Mouse (Mus musculus) retina, embryonic 14.5 days (tissue): ENCODE results near the gene Olfr1392.
"Not testable (repeated sequence)": the region's sequence is repeated elsewhere in the genome, so short reads cannot be mapped to it uniquely, and the experiment has no call there.

Experiments used
- DNase-seq: peaks from one replicate; pipeline ENCODE4 v3.0.0-alpha.2; 2015; ENCODE audit warnings: low spot score

The Olfr1392 gene

DNA sequence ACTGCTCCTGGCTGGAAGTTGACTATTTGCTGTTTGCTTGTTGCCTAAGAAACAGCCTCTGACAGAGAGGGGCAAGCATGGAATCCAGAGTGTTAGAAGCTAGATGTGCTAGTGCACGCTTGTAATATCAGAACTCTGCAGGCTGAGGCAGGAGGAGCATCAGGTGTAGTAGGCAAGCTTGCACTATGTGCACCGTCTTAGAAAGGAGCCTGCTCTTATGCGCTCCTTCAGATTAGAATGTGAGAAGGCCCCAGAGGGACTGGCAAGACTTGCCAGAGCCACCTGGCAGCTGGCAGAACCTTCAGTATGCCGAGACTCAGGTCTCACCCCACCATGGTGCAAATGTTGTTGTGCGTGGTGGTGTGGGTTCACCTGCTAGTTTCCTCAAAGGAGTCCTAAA is 33.0 kb upstream of the Olfr1392 start:
- DNase-seq: no peak

DNA sequence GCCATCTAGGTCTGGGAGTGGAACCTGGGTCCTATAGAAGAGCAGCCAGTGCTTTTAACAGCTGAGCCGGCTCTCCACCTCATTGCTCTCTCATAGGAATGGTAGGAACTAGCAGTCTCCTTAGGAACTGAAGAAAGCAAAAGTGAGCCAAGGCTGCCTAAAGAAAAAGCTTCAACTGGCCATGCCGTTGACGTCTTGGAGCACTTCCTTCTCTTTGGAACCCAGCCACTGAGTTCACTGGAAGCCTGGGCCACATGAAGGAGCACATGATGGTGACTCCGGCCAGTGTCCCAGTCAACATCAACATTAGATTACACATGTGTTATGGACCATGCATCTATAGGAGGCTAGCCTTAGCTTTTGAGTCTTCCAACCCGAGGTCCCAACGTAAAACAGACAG is 32.0 kb upstream of the Olfr1392 start:
- no peak for DNase-seq

DNA sequence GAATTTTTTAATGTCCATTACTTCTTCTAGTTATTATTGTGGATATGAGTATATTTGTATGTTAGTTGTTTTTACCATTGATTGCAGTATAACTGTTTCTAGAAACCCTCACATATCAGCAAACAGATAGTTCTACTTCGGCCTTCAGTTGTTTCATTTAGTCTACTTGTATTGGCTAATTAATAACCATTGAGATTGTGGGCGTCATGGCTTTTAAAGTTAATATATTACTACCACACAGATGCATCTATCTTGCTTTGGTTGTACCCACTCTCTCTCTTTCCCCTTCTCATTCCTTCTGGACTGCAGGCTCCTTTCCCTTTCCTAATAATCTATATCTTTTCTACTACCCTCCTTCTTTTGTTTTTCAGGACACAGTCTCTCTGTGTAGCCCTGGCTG is 25.8 kb upstream of the Olfr1392 start:
- no peak for DNase-seq

DNA sequence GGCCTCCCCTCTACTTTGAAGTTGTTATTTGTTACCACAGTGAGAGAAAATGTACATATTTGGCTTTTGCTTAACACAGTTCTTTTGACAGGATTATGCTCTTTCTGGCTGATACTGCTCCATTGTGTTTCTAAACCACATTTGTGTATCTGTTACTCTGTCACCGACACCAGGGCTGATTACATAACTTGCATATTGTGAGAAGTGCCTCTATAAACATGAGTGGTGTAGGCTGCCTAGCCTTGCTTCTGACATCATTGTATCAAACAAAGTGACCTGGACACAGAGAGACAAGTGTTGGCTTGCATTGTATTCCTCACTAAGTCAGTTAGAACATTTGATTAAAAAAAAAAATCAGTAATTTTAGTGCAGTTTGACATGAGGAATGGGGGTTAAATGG is 25.3 kb upstream of the Olfr1392 start:
- no peak for DNase-seq

DNA sequence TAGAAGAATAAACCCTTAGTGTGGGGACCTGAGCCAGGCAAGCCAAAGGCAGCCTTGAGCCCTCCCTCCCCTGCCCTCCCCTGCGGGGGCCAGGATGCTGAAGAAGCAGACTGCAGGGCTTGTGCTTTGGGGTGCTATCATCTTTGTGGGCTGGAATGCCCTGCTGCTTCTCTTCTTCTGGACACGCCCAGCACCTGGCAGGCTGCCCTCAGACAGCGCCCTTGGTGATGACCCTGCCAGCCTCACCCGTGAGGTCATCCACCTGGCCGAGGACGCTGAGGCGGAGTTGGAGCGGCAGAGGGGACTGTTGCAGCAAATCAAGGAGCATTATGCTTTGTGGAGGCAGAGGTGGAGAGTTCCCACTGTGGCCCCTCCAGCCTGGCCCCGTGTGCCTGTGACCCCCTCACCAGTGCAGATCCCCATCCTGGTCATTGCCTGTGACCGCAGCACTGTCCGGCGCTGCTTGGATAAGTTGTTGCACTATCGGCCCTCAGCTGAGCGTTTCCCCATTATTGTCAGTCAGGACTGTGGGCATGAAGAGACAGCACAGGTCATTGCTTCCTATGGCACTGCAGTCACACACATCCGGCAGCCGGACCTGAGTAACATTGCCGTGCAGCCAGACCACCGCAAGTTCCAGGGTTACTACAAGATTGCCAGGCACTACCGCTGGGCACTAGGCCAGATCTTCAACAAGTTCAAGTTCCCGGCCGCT is 24.3 kb upstream of the Olfr1392 start:
- DNase-seq: no peak

DNA sequence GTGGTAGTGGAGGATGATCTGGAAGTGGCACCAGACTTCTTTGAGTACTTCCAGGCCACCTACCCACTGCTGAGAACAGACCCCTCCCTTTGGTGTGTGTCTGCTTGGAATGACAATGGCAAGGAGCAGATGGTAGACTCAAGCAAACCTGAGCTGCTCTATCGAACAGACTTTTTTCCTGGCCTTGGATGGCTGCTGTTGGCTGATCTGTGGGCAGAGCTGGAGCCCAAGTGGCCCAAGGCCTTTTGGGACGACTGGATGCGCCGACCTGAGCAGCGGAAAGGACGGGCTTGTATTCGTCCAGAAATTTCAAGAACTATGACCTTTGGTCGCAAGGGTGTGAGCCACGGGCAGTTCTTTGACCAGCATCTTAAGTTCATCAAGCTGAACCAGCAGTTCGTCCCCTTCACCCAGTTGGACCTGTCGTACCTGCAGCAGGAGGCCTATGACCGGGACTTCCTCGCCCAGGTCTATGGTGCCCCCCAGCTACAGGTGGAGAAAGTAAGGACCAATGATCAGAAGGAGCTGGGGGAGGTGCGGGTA is 23.7 kb upstream of the Olfr1392 start:
- no peak for DNase-seq

DNA sequence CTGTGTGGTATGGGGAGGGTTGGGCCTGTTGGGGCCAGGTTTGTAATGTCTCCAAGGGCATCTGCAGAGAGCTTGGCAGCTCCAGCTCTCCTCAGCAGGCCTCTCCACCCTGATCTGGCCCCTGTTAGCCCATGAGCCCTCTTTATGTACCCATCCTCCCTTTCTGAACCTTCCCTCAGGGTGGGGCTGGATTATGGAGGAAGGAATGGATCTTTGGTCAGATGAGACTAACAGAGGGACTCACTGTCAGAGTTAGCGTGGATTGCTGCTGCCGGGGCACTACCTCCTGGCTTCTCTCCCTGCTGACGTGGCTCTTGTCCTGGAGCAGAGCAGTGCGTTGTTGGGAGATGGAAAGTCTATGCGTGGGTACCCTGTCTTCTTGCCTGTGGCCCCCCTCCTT is 22.8 kb upstream of the Olfr1392 start:
- no peak for DNase-seq

DNA sequence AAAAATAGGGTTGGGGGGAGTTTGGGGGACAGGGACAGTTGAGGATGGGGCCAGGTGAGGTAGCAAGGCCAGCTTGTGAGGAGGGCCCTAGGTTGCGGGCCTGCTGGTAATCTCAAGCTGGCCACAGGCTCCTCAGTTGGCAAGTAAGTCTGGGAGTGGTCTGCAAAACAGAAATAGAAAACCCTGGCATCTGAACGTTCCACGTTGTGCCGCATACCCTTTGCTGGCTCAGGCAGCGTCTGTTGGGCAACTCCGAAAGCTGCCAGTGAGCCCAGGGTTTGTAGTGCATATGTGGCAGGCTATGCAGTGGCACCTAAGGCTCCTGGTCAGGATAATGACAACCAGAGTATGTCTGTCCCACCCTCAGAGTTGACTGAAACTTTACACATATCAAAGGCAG is 21.9 kb upstream of the Olfr1392 start:
- no peak for DNase-seq

DNA sequence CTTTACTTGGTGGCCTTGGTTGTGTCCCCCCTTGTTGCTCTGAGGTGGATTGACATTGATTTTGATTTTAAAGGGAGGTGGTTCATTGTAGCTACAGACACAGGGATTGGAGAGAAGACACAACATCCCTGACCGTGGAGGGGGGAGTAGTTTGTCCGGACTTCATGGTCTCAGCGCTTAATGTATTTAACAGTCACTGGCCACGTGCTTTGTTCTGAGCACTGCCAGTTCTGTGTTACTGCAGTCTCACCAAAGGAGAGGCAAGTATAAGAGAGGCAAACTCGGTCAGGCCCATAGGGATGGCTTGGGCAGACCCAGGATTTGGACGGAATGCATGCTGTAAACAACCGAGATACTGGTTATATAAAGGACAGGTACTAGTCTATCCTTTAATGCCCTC is 21.0 kb upstream of the Olfr1392 start:
- no peak for DNase-seq

DNA sequence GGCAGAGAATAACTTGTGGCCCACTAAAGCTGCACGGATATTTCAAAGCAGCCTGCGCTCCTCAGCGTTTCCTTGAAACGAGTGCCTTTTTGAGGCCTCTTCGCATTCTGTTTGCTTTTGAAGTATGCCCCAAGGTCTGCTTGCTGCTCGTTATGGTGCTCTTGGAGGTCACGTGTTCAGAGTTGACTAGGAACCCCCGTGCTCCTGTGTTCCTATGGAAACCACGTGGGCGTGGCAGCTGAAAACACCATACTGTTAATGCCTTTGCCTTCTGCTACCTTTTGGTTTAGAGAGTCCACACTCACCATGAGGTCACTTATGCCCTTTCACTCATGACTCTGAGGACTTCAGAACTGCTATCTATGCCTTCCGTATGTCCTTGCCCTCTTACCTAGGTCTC is 20.5 kb upstream of the Olfr1392 start:
- DNase-seq: no peak

DNA sequence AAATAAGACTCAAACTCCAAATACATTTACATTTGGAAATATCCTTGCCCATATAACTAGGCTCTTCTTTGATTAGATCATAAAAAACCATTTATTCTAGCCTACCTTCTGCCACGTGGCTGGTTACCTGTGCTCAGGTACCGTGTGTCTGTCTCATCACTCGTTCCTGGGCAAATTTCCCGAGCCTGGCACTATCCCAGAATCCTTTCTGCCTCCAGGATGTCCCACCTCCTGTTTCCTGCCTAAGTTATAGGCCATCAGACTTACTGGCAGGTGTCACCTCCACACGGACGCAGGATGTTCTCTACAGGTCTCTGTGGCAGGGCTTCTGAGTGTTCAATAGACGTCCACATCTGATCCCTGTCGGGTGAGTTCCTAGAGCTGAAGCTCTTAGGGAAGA is 20.0 kb upstream of the Olfr1392 start:
- no peak for DNase-seq

DNA sequence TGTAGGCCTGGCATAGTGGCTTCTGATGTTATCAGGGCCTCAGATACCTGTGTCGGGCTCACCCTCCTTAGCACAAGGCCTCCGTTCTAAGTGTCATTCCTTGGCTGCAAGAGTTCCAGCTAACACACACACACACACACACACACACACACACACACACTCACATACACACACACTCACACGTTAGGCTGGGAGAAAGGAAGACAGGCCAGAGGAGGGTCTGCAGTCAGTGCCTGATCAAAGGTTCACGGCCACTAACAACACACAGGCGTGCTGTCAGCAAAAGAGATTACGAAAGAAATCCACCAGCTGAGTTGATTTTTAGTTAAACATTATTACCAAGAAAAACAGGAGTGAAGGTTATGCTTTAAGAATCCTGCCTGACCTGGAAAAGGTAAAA is 18.4 kb upstream of the Olfr1392 start:
- DNase-seq: no peak

DNA sequence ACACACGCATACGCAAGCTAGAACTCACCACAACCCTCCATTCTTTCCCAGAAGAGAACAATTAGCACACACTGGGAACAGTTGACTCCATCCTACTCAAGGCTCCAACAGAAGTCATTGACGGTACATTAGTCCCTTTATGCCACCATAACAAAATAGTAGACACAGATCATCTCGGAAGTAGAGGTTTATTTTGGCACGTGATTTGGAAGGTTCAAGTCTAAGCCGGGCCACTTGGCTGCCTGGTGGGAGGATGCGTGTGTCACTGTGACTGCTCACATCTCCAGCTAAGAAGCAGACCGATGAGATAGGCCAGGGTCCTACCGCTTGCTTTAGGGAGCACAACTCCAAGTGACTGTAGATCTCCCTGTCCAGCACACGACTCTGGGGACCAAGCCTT is 17.8 kb upstream of the Olfr1392 start:
- DNase-seq: no peak

DNA sequence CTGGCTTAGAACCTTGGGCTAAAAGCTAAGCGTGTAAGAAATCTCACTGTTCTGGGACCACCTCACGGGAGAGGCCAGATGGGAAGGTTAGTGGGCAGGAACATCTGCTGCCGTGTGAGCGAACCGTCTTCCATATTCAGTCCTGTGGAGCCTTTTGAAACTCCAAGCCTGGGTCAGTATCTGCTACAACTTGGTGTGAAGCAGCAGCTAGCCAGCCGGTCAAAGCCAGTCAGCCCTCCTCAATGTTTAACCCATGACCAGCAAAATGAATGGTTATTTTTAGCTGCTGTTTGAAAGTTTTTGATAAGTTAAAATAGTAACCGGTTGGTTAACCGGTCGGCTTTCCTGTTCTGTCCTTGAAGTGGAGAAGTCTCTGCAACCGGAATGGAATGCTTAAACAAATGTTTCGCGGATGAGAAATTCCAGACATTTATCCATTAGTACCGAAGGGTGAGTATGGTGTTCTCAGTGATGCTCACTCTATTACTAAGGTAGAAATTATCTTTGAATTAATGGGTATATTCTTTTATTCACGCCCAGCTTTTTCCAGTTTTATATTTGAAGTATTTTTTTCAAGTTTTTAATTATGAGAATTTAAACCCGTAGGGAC is 17.0 kb upstream of the Olfr1392 start:
- DNase-seq: peak; percentile 9

DNA sequence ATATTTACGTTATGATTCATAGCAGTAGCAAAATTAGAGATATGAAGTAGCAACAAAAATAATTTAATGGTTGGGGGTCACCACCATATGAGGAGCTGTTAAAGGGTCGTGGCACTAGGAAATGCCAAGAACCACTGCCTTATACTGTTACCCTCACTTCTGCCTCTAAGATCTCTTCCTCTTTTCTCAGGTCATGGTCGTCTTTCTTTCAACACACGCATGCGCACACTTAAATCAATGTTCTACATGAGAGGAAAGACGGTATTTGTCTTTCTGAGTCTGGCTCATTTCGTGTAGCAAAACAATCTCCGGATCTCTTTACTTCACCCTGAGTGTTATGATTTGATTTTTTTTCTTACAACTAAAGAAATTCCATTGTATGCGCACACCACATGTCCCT is 15.3 kb upstream of the Olfr1392 start:
- DNase-seq: no peak

DNA sequence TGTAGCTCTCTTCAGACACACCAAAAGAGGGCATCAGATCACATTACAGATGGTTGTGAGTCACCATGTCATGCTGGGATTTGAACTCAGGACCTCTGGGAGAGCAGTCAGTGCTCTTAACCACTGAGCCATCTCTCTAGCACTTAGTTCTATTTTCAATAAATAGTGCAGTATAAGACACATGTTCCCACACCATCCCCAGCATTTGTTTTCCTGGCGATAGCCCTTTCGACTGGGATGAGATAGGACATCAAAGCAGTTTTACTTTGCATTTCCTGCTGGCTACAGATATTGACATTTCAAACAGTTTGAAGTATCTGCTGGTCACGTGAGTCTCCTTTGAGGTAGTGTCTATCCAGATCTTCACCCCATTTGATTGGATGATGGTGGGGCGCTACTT is 14.7 kb upstream of the Olfr1392 start:
- DNase-seq: no peak

DNA sequence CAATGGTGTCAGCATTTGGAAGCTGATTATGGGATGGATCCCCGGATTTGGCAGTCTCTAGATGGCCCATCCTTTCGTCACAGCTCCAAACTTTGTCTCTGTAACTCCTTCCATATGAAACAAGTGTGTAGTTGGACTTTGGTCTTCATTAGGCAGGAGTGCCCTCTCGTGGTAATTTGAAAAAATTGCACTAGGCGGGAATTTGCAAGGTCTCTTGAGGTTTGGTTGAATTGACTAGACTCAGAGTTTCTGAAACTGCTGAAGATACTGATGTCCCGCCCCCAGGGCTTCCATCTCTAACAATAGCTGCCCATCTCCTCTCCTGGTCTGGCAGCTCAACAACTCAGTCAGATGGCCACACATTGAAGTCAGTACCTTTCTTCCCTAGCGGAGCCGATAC is 13.7 kb upstream of the Olfr1392 start:
- DNase-seq: peak; percentile 86

DNA sequence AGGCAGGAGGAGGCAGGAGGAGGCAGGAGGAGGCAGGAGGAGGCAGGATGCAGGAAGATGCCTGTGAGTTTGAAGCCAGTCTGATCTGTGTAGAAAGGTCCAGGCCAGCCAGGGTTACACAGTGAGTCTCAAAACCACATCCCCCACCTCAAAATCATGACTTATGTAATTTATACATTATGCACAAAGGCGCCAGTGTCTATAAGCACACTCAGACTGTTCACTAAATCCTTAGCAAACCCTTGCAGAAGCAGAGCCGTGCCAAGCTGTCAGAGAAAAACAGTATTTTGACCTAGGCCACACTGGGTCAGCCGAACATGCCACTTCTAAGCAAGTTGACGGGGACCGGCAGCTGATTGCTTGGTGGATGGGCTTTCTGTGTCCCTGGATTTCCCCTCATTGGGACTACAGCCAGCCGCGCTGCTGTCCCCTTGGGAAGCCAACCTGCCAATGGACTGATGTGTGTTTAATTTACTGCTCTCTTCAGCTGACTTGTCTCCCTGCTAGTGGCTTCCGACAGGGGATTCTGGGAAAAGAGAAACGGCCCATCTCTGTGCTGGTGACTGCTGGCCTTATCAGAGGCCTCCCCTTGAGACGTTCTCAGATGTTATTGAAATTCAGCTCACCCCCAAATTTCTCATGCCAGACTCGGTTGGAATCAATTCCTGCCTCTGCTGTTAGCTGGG is 11.1 kb upstream of the Olfr1392 start:
- DNase-seq: no peak

DNA sequence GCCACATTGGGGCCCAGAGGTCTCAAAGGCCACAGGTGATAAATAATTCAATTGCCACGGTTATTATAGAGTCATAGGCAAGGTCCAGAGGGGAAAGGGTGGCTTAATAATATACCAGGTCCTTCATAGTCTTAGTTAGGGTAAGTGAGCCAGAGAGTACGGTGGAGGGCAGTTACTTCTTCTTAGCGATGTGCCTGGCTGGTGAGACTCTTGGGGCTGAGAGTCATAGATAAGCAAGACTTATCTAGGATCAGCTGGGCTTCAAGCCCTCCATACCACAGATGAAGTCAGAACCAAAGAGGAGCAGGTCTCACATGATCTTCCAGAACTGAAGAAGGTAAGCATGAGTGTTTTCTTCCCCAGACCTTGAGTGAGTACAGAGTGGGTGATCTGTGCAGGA is 6.9 kb upstream of the Olfr1392 start, which contains the start of gene Olfr1393:
TSS of gene Olfr1393 (plus strand) at position 83 of the 400 bp plus-strand sequence.
- no peak for DNase-seq

DNA sequence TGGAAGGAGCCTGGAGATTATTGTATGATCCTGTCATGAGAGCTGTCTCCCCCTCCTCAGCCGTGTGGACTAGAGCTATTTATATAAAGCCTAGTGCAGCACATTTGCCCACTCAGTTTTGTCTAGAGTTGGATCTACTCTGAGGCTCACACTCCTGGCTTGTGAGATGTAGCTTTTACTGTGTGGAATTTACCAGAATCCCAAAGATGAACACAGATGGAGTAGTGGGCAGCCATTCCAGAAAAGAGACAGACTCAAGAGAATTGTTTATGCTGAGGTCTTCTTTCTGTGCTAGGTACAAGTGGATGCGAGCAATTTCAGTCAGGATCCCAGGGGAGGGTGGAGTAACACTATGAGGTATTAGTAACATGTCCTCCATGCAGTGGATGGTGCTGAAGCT is 2.2 kb downstream of the Olfr1392 start:
- DNase-seq: no peak

DNA sequence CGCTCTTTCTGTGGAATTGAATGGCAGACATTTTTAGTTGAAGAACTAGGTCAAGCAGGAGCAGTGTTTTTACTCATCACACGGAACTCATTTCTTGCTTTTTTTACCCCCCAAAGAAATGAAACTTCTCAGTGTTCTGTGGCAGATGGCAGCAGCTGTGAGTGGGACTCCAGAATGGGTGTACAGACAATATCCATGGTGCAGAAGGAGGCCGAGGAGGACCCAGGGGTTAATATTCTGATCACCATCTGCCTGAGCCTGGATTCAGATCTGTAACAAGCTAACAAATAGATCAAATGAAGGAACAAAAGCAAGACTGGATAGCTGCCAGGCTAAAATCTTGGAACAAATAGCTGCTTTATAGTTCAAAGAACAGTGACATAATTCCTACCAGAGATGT is 7.7 kb downstream of the Olfr1392 start:
- no peak for DNase-seq

DNA sequence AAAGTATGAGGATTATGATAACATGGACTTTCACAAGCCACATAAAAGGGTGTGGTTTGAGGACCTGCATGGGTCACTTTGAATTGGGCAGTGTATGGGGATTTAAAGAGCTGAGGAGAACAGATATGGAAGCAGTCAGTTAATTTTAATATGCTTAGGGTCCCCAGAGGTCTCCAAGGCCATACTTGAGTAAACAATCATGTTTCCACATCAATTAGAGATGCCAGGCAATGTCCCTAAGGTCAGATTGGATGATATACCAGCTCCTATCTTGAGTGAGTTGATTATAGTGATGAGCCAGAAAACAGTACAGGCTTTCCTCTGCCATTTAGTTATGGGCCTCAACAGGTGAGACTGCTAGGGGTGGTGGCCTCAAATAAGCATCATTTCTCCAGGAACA is 19.4 kb downstream of the Olfr1392 start, which contains the start of gene Olfr10:
TSS of gene Olfr10 (plus strand) at position 301 of the 400 bp plus-strand sequence.
- DNase-seq: no peak

DNA sequence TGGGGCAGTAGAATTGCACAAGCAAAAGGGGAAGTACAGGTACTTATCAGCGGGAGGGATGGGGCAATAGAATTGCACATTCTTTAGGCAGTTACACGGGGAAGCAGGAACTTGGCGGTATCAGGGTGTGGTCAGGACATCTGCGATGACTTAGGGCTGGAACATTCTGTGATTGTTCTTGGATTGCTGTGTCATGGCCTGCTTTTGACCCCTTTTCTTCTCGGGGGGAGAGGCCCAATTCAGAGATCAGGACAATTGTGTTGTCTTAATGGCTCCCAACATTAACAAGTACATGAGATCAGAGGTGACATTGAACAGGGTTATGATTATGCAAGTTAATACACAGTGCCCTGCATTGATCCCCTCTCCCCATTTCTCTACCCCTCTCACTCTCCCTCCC is 23.5 kb downstream of the Olfr1392 start:
- DNase-seq: not testable (repeated sequence)
